Mouse (Mus musculus): ENCODE data around the gene Naa60. TPM values are rescaled to one million over a fixed set of nuclear protein-coding genes. Genes with fewer than 3 reads are reported as not detected.

Naa60 gene
- polyA plus RNA-seq, 1 experiment from 2014 or later, result 42.6 TPM

DNA sequence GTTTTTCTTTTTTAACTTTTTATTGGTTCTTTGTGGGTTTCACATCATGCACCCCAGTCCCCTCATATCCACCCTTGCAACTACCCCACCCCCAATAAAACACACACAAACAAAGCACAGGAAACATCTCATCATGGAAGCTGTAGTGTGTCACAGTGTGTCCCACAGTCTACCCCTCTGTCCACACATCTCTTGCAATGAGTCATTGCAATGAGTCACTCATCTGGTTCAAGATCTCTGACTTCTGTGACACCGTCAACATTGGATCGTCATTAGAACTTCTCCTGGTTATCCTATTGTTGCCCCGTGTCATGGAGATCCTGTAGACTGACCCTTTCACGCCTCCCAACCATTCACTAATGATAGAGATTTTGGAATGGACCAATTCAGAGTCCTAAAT, 62.5 kb downstream of the Naa60 start:
- Histone ChIP-seq H3K9me3 (ENCODE audit: low read length) (no peaks in the 10 kb centered on the region), H3K9ac (replicated peaks; ENCODE audit: low read depth) (no peak overlapping the region), H3K4me1 (ENCODE audit: insufficient read depth, low read depth, low read length) (no peaks in the 10 kb centered on the region), H3K36me3 (ENCODE audit: insufficient read depth, low read length) (peaks cover 19% of the 10 kb centered on the region; the same call in 1 of the 2 replicates), H3K4me3 (ENCODE audit: low read depth, low read length) (no peak overlapping the region), H3K27me3 (replicated peaks; ENCODE audit: insufficient read depth, low read length) (no peaks in the 10 kb centered on the region), H3K27ac (ENCODE audit: low read length) (no peak overlapping the region), H3K4me2 (replicated peaks; ENCODE audit: low read depth, low read length) (no peak overlapping the region)
- ATAC-seq (no peak; the same call in 1 of the 2 replicates), DNase-seq (ENCODE audit: low spot score) (no peak)
- no peak for TF ChIP-seq CTCF (IDR thresholded peaks at IDR 0.05)
- TF ChIP-seq EP300 (IDR thresholded peaks at IDR 0.05), result no peak
- WGBS, result 73% methylated on average over 4 of the region's 4 CpGs

DNA sequence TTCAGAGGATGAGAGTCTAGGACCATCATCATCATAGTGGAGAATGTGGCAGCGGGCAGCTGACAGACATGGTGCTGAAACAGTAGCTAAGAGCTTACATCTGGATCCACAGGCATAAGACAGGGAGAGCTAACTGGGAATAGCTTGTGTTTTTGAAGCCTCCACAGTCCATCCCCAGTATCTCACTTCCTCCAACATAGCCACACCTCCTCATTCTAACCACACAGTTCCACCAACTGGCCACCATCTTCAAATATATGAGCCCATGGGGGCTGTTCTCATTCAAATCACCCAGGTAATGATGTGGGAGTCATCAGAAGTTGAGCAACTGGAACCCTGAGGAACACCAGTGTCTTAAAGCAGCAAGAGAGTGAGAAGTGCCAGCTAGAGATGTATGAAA, 79.0 kb downstream of the Naa60 start:
- Histone ChIP-seq H3K27ac (ENCODE audit: low read length) (no peak overlapping the region), H3K9me3 (ENCODE audit: low read length) (no peaks in the 10 kb centered on the region), H3K4me3 (ENCODE audit: low read depth, low read length) (no peak overlapping the region), H3K36me3 (ENCODE audit: insufficient read depth, low read length) (no peaks in the 10 kb centered on the region), H3K9ac (replicated peaks; ENCODE audit: low read depth) (no peak overlapping the region), H3K4me2 (replicated peaks; ENCODE audit: low read depth, low read length) (no peak overlapping the region), H3K4me1 (ENCODE audit: insufficient read depth, low read depth, low read length) (no peaks in the 10 kb centered on the region), H3K27me3 (replicated peaks; ENCODE audit: insufficient read depth, low read length) (no peaks in the 10 kb centered on the region)
- 96% methylated on average over 1 of the region's 1 CpGs for WGBS
- no peak for TF ChIP-seq EP300 (IDR thresholded peaks at IDR 0.05)
- TF ChIP-seq CTCF (IDR thresholded peaks at IDR 0.05), result no peak
- ATAC-seq (no peak), DNase-seq (ENCODE audit: low spot score) (no peak)

Small RNAs within 50 kb of the gene (microRNA-seq; reads per million reads assigned to microRNA genes)
- gene Gm23493, result not detected

Other genes starting within 250 kb of the Naa60 start
- 0.11 TPM in 1 of 2 replicates, not detected in the other for gene Mefv, start 154.3 kb upstream of the Naa60 start, polyA plus RNA-seq (2015; fragmentation: Nextera tagmentation; extraction: Ambion mirVana)
- gene Zfp263, start 128.3 kb upstream of the Naa60 start, polyA plus RNA-seq (2015; fragmentation: Nextera tagmentation; extraction: Ambion mirVana), result 25.3 and 25.4 TPM in 2 replicates
- gene Olfr15, start 41.5 kb upstream of the Naa60 start, polyA plus RNA-seq (2015; fragmentation: Nextera tagmentation; extraction: Ambion mirVana), result not detected in 2 replicates
- 0.69 and 0.72 TPM in 2 replicates for gene Zfp174, start 25.1 kb upstream of the Naa60 start, polyA plus RNA-seq (2015; fragmentation: Nextera tagmentation; extraction: Ambion mirVana)
- gene Zfp597, start 12.2 kb downstream of the Naa60 start, polyA plus RNA-seq (2015; fragmentation: Nextera tagmentation; extraction: Ambion mirVana), result 4.6 and 5.0 TPM in 2 replicates
- gene Gm20695, start 12.3 kb downstream of the Naa60 start, polyA plus RNA-seq (2015; fragmentation: Nextera tagmentation; extraction: Ambion mirVana), result 3.7 and 5.2 TPM in 2 replicates
- gene 1700037C18Rik, start 36.3 kb downstream of the Naa60 start, polyA plus RNA-seq (2015; fragmentation: Nextera tagmentation; extraction: Ambion mirVana), result 10.8 and 11.6 TPM in 2 replicates
- gene Cluap1, start 36.4 kb downstream of the Naa60 start, polyA plus RNA-seq (2015; fragmentation: Nextera tagmentation; extraction: Ambion mirVana), result 18.4 and 18.7 TPM in 2 replicates
- gene Nlrc3, start 104.3 kb downstream of the Naa60 start, polyA plus RNA-seq (2015; fragmentation: Nextera tagmentation; extraction: Ambion mirVana), result 0.88 and 0.90 TPM in 2 replicates
- 4.3 and 4.8 TPM in 2 replicates for gene Slx4, start 131.4 kb downstream of the Naa60 start, polyA plus RNA-seq (2015; fragmentation: Nextera tagmentation; extraction: Ambion mirVana)
- 0.76 and 1.1 TPM in 2 replicates for gene Dnase1, start 164.6 kb downstream of the Naa60 start, polyA plus RNA-seq (2015; fragmentation: Nextera tagmentation; extraction: Ambion mirVana)
- 32.5 and 36.0 TPM in 2 replicates for gene Trap1, start 205.5 kb downstream of the Naa60 start, polyA plus RNA-seq (2015; fragmentation: Nextera tagmentation; extraction: Ambion mirVana)